Mouse (Mus musculus) heart, embryonic 16.5 days (tissue): ENCODE data around the gene Gnb4. TPM values are rescaled to one million over a fixed set of nuclear protein-coding genes. Genes with fewer than 3 reads are reported as not detected.

Experiments
- ATAC-seq: fragments of 200-750 bp; cut with Nextera tagmentation; replicated peaks from 2 replicates; pipeline ENCODE4 v1.8.0; 2017; ENCODE audit warnings: moderate number of reproducible peaks; ENCODE audit not compliant: insufficient read depth, low FRiP score; ENCODE audit errors: extremely low read depth
- H3K27ac ChIP-seq: fragments of 300-500 bp; sonication (generic); 2 replicates; pipeline ENCODE4 v1.5.1; 2014; ENCODE audit warnings: mild to moderate bottlenecking, low read length, control low read depth, moderate library complexity
- H3K27me3 ChIP-seq: fragments of 300-500 bp; sonication (generic); 2 replicates; pipeline ENCODE4 v1.6.1; 2014; ENCODE audit warnings: low read length, mixed read lengths; ENCODE audit not compliant: control insufficient read depth, insufficient read depth
- H3K36me3 ChIP-seq: fragments of 300-500 bp; sonication (generic); 2 replicates; pipeline ENCODE4 v1.6.1; 2014; ENCODE audit not compliant: control insufficient read depth, insufficient read depth
- H3K4me1 ChIP-seq: fragments of 300-500 bp; sonication (generic); 2 replicates; pipeline ENCODE4 v1.6.1; 2014; ENCODE audit warnings: low read length, mixed read lengths; ENCODE audit not compliant: control insufficient read depth, insufficient read depth
- H3K4me2 ChIP-seq: fragments of 300-500 bp; sonication (generic); 2 replicates; pipeline ENCODE4 v1.6.1; 2014; ENCODE audit warnings: low read depth, mild to moderate bottlenecking, control low read depth, low read length
- H3K4me3 ChIP-seq: fragments of 300-500 bp; sonication (generic); 2 replicates; pipeline ENCODE4 v1.5.1; 2014; ENCODE audit warnings: mild to moderate bottlenecking, control low read depth, low read length
- H3K9ac ChIP-seq: fragments of 300-500 bp; sonication (generic); 2 replicates; pipeline ENCODE4 v1.6.1; 2014; ENCODE audit warnings: low read length, control low read depth
- H3K9me3 ChIP-seq: fragments of 300-500 bp; sonication (generic); replicated peaks from 2 replicates; pipeline ENCODE4 v1.6.1; 2016; ENCODE audit warnings: low read length; ENCODE audit not compliant: control insufficient read depth
- WGBS: fragments of 180-500 bp; shearing (Covaris S2); extraction: QIAGEN DNeasy Blood & Tissue Kit; methylation state at CpG from one replicate; pipeline ENCODE4 v1.1.7; 2014; 5-methylcytosine and 5-hydroxymethylcytosine counted together
- polyA plus RNA-seq: library from polyadenylated mRNA; unstranded; fragments of >200 nt; fragmentation: Nextera tagmentation; extraction: Ambion mirVana; gene quantifications from 2 replicates; pipeline ENCODE4 v1.2.1, GENCODE M21; 2015

Gnb4 gene
- polyA plus RNA-seq, 1 experiment from 2014 or later, result 56.3 TPM

DNA sequence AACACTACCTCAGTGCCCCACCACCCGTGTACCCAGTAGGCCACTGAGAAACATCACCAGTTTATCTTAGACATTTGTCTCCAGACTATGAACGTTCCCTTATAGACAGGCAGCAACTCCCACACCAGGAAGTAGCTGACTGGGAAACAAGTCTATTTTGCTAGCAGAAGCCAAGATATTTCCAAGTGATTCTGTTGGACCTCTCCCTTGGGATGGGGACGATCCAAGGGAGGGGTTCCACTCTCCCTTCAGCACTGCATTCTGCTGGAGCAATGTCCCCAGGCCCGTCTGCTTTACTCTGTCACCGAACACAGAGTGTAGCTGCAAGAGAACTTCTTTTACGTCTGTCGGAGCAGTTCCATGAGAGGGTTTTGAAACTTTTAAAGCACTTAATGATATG is 11.8 kb upstream of the Gnb4 start:
- 64% methylated on average over 7 of the region's 7 CpGs for WGBS
- ATAC-seq, result no peak
- no peaks in the 10 kb centered on the region for H3K9me3 ChIP-seq
- no peak overlapping the region for H3K4me2 ChIP-seq
- H3K4me3 ChIP-seq, result no peak overlapping the region
- no peaks in the 10 kb centered on the region for H3K36me3 ChIP-seq
- no peaks in the 10 kb centered on the region for H3K27me3 ChIP-seq
- H3K9ac ChIP-seq, result no peak overlapping the region
- no peaks in the 10 kb centered on the region for H3K4me1 ChIP-seq
- H3K27ac ChIP-seq, result no peak overlapping the region

DNA sequence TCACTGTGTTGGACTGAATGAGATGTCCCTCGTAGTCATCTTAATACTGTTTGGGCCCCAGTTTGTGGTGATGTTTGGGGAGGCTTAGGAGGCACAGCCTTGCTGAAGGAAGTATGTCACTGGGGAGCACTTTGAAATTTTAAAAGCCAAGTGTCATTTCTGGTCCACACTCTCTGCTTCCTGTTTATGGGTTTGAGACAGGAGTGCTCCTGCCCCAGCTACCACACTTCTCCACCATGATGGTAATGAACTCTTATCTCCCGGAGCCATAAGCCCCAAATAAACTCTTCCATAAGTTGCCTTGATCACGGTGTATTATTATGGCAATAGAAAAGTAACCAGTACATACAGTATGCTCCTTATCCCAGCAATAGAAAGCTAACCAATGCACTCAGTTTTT is 5.7 kb upstream of the Gnb4 start:
- no peaks in the 10 kb centered on the region for H3K9me3 ChIP-seq
- no peaks in the 10 kb centered on the region for H3K36me3 ChIP-seq
- H3K27me3 ChIP-seq, result no peaks in the 10 kb centered on the region
- no peak overlapping the region for H3K4me2 ChIP-seq
- H3K27ac ChIP-seq, result no peak overlapping the region
- WGBS, result 81% methylated on average over 3 of the region's 3 CpGs
- H3K9ac ChIP-seq, result no peak overlapping the region
- H3K4me1 ChIP-seq, result no peaks in the 10 kb centered on the region
- no peak for ATAC-seq
- no peak overlapping the region for H3K4me3 ChIP-seq

DNA sequence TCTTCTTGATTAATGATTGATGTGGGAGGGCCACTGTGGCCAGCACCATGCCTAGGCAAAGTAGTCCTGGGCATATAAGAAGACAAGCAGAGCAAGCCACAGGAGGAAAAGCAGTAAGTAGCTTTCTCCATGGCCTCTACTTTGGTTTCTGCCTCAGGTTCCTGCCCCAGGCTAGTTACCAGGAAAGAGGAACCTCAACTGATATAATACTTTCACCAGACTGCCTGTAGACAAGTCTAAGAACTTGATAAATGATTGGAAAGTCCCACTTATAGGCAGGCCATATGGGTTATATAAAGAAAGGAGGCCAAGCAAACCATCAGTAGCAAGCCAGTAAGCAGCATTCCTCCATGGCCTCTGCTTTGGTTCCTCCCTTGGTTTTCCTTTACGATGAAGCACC is 5.3 kb upstream of the Gnb4 start:
- Histone ChIP-seq H3K36me3 (no peaks in the 10 kb centered on the region), H3K4me2 (no peak overlapping the region), H3K27me3 (no peaks in the 10 kb centered on the region), H3K9ac (no peak overlapping the region), H3K4me1 (no peaks in the 10 kb centered on the region), H3K4me3 (no peak overlapping the region), H3K9me3 (no peaks in the 10 kb centered on the region), H3K27ac (no peak overlapping the region)
- no peak for ATAC-seq
- WGBS, result 87% methylated on average over 1 of the region's 1 CpGs

DNA sequence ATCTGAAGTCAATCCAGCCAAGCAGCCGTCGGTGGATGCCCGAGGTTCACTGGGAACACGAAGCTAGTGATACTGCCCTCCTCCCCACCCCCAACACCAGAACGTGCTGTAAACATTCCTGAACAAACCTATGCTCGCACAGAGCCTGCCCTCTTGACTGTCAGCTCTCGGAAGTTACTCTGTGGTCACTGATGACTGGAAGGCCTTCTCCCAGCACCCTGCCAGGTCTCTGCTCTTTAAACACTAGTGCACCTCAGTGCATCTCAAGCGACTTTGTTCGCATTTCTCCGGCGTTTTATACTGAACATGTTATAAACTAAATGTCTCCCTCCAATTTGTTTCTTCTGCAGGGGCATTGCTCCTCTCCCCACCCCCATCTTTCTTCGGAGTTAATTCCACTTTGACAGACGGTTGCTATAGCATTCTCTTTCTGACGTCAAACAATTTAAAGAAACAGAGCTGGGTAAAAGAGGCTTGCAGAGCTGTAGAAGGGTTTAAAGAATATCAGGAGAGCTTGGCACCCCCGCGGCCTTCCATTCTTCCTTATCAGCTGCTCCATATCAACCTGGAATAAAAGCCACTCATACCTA is 763 bp upstream of the Gnb4 start:
- Histone ChIP-seq H3K4me2 (peak overlapping the region; percentile 73), H3K36me3 (no peaks in the 10 kb centered on the region; the same call in 1 of the 2 replicates), H3K27ac (peak overlapping the region; percentile 77), H3K9ac (peak overlapping the region; percentile 81), H3K4me1 (no peaks in the 10 kb centered on the region), H3K27me3 (no peaks in the 10 kb centered on the region), H3K9me3 (no peaks in the 10 kb centered on the region), H3K4me3 (peak overlapping the region; percentile 81)
- WGBS, result 17% methylated on average over 16 of the region's 16 CpGs
- ATAC-seq, result peak; percentile 4; the same call in 1 of the 2 replicates

DNA sequence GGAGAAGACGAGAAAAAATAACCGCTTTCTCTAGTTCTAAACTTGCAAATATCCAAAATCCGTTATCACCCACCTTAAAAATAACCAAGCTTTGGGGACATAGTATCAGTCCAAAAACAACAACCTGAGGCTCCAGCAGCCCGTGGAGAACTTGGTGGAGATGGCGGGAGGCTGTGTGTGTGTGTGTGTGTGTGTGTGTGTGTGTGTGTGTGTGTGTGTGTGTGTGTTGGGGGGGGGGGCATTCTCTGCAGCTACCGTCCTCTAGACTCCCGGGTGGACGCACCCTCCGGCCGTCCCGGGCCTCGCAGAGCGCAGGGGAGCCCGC is 417 bp downstream of the Gnb4 start:
- 5% methylated on average over 13 of the region's 14 CpGs for WGBS

DNA sequence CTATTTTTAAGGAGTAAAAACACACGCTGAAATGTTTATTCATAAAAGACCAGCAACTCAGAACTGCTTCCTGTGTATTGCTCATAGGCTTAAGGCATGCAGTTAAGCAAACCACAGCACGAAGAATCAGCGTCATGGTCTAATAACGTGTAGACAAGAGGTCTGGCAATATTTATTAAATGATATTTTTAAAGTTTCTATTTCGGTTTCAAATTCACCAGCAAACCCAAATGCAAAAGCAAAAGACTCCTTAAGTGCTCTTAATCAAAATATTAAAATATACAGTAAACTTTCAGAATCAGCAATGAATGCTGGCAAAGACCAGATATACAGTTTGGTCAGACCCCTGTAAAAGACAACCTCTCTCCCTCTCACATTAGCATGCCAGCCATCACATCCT is 1.0 kb downstream of the Gnb4 start:
- H3K9ac ChIP-seq, result peak overlapping the region; percentile 81
- WGBS, result 51% methylated on average over 5 of the region's 5 CpGs
- no peaks in the 10 kb centered on the region; the same call in 1 of the 2 replicates for H3K36me3 ChIP-seq
- no peak overlapping the region for H3K27ac ChIP-seq
- H3K4me3 ChIP-seq, result peak overlapping the region; percentile 81
- no peak for ATAC-seq
- H3K4me2 ChIP-seq, result peak overlapping the region; percentile 73
- H3K27me3 ChIP-seq, result no peaks in the 10 kb centered on the region
- no peaks in the 10 kb centered on the region for H3K9me3 ChIP-seq
- H3K4me1 ChIP-seq, result no peaks in the 10 kb centered on the region

More for the DNA sequence above, 417 bp downstream of the Gnb4 start:
- no peaks in the 10 kb centered on the region for H3K9me3 ChIP-seq
- H3K27me3 ChIP-seq, result no peaks in the 10 kb centered on the region
- peak overlapping the region; percentile 52 for H3K27ac ChIP-seq
- no peaks in the 10 kb centered on the region; the same call in 1 of the 2 replicates for H3K36me3 ChIP-seq
- H3K4me1 ChIP-seq, result no peaks in the 10 kb centered on the region
- peak; percentile 39; the same call in 1 of the 2 replicates for ATAC-seq
- H3K4me3 ChIP-seq, result peak overlapping the region; percentile 81
- peak overlapping the region; percentile 73 for H3K4me2 ChIP-seq
- peak overlapping the region; percentile 81 for H3K9ac ChIP-seq

DNA sequence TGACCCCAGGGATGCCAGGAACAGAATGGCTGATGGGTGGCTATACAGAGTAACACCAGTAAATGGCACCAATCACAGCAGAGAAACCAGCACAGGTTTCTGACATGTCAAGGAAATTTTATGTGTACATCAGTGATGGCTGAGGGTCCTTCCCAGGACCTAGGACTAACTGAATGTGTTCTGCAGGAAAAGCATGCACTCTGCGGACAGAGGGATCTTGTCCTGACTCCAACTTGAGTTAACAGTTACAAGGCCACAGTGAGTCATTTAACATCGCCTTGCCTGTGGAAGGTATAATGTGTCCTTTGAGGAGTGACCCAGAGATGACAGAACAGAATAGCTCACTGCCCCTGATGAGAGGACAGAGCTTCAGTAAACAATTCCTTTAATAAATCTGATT is 1.6 kb downstream of the Gnb4 start:
- ATAC-seq, result no peak
- 73% methylated on average over 2 of the region's 2 CpGs for WGBS
- Histone ChIP-seq H3K27me3 (no peaks in the 10 kb centered on the region), H3K36me3 (no peaks in the 10 kb centered on the region; the same call in 1 of the 2 replicates), H3K4me2 (peak overlapping the region; percentile 19; the same call in 1 of the 2 replicates), H3K27ac (no peak overlapping the region), H3K9me3 (no peaks in the 10 kb centered on the region), H3K9ac (no peak overlapping the region), H3K4me3 (no peak overlapping the region), H3K4me1 (no peaks in the 10 kb centered on the region)

DNA sequence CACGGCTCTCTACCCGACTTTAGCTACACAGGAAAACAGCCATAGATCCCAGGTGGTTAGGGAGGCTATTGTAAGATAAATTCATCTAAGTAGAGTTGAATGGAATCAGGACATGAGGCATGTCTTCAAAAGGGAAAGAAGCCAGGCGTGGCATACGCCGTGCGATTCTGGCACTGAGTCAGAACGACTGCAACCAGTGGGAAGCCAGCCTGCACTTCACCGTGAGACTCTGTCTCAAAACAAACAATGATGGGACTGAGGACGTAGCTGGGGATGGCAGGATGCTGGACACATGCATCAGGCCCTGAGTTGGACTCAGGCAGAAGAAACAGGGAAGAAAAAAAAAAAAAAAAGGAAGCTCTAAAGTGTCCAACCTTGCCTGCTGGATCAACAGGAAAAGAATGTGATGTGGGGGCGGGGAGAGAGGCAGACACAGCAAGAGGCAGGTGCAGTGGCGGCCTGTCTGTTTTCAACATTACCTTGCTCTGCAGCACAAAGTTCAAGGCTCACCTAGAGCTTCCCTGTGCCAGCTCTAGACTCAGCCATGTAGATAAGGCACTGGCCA is 4.7 kb downstream of the Gnb4 start:
- Histone ChIP-seq H3K4me2 (no peak overlapping the region), H3K4me1 (no peaks in the 10 kb centered on the region), H3K27me3 (no peaks in the 10 kb centered on the region), H3K27ac (no peak overlapping the region), H3K4me3 (no peak overlapping the region), H3K9me3 (no peaks in the 10 kb centered on the region), H3K9ac (no peak overlapping the region), H3K36me3 (no peaks in the 10 kb centered on the region; the same call in 1 of the 2 replicates)
- no peak for ATAC-seq
- 69% methylated on average over 11 of the region's 11 CpGs for WGBS

DNA sequence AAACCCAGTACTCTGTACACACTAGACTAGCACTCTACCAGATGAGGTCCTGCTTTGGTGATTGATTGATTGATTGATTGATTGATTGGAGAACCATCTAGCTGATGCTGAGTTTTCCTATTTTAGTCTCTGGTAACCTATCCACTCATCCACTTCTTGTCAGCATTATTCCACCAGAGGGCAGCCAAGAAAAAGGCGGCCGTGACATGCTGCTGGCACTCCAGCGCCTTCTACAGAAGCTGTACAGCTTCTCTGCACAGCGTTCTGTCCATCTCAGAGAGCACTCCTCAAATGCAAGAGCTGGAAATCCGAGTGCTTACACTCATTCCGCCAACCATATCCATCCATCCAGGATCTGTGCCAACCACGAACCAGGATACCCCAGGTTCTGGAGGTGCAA is 5.8 kb downstream of the Gnb4 start:
- WGBS, result 19% methylated on average over 7 of the region's 7 CpGs
- ATAC-seq, result peak; percentile 31; the same call in 1 of the 2 replicates
- H3K27me3 ChIP-seq, result no peaks in the 10 kb centered on the region

More for the DNA sequence above, 5.8 kb downstream of the Gnb4 start:
- no peak overlapping the region for H3K4me3 ChIP-seq
- no peaks in the 10 kb centered on the region for H3K9me3 ChIP-seq
- no peak overlapping the region for H3K9ac ChIP-seq
- no peaks in the 10 kb centered on the region; the same call in 1 of the 2 replicates for H3K36me3 ChIP-seq
- no peaks in the 10 kb centered on the region for H3K4me1 ChIP-seq
- no peak overlapping the region for H3K27ac ChIP-seq
- no peak overlapping the region for H3K4me2 ChIP-seq
